Mouse (Mus musculus) embryo, embryonic 9.5 days (tissue): ENCODE data around the gene Klf1.

Experiments
- DNase-seq: peaks from one replicate; pipeline ENCODE4 v3.0.0-alpha.2; 2017; ENCODE audit errors: extremely low spot score

The Klf1 gene

DNA sequence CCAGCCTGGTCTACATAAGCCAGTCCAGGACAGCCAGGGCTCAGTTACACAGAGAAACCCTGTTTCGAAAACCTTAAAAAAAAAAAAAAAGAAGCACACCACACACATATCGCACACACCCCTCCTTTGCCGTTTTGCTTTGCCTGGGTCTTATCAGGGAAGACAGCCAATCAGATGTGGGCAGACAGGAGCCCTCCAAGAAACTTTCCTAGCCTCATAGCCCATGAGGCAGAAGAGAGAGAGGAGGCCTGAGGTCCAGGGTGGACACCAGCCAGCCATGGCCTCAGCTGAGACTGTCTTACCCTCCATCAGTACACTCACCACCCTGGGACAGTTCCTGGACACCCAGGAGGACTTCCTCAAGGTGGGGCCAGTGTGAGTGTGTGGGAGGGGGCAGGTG, at the start of gene Klf1:
TSS of gene Klf1 (plus strand) at position 177 of the 400 bp plus-strand sequence.
- no peak for DNase-seq

GRCm38 (mm10) chr8:84856434-84856833, 45.3 kb upstream of the Klf1 start:
- no peak for DNase-seq

GRCm38 (mm10) chr8:84856864-84857441, 44.8 kb upstream of the Klf1 start, which contains the start of gene Farsa:
Gene Farsa (plus strand): TSS chr8:84856989.
- peak; percentile 88 for DNase-seq

- peak; percentile 83 for DNase-seq
Measured at GRCm38 (mm10) chr8:84871376-84872308, 30.1 kb upstream of the Klf1 start, which contains the start of gene Syce2. Gene Syce2 (plus strand): TSS chr8:84872111.

DNA sequence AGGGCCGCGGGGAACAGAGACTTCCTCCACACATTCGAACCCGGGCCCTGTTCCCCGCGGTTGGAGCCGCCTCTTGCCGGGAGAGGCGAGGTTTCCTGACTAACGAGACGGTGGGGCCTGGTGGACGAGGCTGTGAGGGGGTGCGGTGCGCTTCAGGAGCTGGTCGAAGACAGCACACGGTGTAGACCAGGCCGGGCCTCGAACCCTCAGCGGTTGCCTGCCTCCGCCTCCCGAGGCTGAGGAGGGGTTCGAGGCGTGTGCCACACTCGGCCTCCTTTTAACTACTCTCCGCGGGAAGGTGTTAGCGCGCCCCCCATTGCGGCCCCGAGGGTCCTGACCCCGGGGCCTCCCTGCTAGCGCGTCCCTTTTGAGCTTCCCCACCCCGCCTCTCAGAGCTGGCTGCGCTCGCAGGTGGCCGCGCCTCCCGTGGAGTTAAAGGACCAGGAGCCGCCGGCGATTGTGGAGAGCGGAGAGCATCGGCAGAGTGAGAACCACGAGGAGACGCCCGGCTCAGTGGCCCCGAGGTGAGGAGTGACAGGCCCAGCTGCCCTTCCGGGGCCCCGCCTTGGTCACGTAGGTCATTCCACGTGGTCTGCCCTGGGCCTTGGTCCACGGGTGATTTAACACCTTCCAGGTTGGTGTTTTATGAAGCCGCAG, 29.3 kb upstream of the Klf1 start:
- DNase-seq: peak; percentile 49

- DNase-seq: no peak
Measured at GRCm38 (mm10) chr8:84873016-84873415, 28.7 kb upstream of the Klf1 start.

GRCm38 (mm10) chr8:84874339-84874738, 27.4 kb upstream of the Klf1 start:
- DNase-seq: no peak

- no peak for DNase-seq
Measured at GRCm38 (mm10) chr8:84877297-84878035, 24.3 kb upstream of the Klf1 start.

DNA sequence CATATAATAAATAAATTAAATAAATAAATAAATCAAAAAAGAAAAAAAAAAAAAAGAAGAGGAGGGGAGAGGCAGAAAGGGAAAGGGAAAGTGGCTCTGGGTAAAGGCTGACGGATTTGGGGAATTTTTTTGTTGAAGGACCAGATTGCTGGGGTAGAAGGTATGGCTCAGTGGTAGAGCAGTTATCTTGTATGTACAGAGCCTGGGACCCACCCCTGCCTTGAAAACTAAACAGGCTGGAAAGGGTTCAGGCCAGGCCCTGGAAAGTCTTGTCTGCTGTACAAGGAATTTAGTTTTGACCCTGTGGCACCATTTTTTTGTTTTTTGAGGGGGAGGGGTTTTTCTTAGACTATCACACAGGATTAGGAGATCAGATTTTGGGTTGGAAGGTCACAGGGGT, 22.8 kb upstream of the Klf1 start:
- no peak for DNase-seq

- DNase-seq: no peak
Measured at GRCm38 (mm10) chr8:84884728-84885127, 17.0 kb upstream of the Klf1 start.

DNA sequence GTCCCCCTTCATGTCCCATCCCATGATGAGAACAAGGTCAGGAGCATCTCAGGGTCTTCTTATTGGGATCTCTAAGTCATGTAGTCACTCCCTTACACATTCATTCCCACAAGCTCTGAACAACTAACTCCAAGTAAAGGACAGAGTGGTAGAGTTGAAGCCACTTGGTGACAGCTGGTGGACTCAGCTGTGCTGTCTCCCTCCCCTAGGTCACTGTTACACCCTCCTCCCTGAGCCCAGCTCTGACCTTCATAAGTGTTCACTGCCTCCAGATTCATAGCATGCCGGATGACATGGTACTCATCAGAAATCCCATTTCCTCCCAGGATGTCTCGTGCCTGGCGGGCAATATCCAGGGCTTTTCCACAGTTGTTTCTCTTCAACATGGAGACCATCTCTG, 13.4 kb upstream of the Klf1 start:
- no peak for DNase-seq

DNA sequence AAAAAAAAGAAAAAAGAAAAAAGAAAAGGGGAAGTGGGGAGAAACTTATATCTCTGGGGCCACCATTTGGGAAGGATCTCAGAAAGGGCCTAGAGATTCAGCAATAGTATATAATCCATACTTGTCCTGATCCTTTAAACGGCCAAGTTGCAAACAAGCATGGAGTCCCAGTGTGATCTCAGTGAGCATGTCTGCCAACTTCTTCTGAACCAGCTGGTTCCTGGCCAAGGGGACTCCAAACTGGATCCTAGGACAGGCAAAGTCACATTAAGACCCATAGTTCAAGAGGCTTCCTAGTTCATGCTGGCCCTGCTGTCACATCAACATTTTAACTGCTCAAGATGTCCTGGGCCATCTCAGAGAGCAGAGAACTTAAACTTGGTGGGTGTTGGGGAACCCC, 12.6 kb upstream of the Klf1 start:
- no peak for DNase-seq

DNA sequence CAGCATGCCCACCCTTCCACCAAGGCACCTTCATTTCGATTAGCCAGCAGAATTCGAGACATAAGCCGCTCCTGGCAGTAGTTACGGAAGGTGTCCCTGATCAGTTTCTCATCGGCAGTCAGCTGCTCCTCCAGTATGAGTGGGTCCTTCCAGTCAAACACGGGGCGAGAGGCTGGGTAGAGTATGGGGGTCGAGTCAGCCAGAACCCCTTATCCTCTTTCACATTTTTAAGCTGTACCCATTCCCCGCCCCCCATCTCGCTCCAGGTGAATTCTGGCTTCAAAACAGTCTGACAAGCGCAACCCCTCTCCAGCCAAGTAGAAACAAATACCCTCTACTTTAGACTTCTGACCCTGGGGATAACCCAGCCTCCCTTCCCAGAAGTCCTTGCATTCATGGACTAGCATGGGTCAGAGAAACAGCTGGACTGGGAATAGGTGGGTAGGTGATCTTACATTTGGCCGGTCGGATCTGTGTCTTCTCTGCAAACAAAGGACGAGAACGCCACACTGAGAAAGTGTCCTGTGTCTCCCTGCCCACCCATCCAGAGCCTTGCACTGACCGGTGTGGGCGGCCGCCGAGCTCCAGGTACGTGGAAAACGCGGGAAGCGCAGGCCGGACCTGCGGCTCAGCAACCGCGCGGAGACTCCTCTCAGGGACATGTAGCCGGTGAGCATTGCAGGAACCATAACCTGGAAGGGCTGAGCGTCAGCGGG, 8.6 kb upstream of the Klf1 start:
- DNase-seq: no peak

DNA sequence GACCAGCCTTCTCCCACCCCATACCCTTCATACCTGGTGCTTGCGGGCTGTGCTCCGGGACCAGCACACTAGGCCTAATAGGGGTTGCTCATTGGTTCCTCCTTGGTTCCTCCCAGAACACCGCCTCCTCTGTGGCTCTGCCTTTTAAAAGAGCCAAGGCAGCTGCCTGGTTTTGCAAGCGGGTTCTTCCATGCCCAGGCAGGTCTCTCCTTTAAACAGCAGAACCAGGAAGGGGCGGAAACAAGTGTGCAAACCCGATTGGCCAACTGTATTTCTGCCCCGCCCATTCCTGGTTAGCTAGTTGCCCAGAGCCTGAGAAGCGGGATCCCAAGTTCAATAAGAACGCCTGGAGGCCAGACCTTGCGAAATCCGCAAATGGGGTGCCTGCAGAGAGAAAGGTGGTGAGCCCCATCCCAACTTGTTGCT, 8.0 kb upstream of the Klf1 start, which contains the start of gene Gcdh:
TSS of gene Gcdh (minus strand) at position 213 of the 426 bp plus-strand sequence.
- peak; percentile 89 for DNase-seq

DNA sequence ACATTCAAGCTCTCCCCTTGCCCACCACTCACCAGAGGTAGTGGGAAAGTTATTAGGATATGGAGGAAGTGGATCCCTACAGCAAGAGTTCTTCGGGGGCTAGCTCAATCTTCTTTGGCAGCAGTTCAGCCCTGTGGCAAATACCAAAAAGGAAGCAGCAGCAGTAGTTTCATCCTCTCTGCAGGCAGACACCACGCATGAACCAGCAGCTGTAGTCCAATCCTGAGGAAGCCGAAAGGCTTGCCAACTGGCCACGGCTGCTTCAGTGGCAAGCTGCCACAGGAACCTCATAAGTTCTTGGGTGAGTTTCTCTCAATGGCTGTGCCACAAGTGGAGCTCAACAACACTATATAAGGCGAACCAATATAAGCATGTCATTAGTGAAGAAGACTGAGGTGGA, 5.8 kb upstream of the Klf1 start:
- DNase-seq: no peak

DNA sequence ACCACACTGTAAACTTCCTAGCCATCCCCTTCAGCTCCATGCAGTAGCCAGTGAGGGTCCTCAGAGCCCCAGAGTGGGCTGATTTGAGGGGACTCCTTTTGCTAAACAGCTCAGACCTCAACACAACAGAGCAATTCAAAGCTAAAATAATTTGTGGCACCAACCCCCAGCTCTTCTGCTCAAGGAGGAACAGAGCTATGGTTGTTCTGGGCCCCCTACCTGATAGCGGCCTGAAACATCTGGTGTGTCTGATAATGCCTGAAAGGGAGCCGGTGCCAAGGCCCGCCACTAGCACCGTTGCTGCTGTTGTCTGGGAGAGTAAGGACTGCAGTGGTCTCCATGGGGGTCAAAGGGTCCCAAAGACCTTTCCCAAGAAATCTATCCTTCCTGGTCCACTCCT, 657 bp upstream of the Klf1 start:
- DNase-seq: no peak

DNA sequence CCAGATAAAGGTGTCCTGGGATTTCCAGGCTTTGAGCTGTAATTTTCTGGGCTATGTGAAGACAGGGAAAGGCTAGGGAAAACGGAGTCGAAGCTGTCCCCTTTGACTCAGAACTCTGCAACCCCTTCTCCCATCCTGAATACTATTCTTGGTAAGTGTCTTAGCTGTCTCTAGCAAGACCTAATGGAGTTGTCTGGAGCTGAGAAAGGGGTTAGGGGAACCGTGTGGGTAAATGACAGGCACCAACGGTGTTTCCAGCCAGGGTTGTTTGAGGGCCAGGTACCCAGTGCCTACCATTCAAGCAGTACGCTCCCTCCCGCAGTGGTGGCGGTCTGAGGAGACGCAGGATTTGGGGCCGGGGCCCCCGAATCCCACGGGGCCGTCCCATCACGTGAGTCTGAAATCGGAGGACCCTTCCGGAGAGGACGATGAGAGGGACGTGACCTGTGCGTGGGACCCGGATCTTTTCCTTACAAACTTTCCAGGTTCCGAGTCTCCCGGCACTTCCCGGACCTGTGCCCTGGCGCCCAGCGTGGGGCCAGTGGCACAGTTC, 715 bp downstream of the Klf1 start:
- DNase-seq: no peak

DNA sequence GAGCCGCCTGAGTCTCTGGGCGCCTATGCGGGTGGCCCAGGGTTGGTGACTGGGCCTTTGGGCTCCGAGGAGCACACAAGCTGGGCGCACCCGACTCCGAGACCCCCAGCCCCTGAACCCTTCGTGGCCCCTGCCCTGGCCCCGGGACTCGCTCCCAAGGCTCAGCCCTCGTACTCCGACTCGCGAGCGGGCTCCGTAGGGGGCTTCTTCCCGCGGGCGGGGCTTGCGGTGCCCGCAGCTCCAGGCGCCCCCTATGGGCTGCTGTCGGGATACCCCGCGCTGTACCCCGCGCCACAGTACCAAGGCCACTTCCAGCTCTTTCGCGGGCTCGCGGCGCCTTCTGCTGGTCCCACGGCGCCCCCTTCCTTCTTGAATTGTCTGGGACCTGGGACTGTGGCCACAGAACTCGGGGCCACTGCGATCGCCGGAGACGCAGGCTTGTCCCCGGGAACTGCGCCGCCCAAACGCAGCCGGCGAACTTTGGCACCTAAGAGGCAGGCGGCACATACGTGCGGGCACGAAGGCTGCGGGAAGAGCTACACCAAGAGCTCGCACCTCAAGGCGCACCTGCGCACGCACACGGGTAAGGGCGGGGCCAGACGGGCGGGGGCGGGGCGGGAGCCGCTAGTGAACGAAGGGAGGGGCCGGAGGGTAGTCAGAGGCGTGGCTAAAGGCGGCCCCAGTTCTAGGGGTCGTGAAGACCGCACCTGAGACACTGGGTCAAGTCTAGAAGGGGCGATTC, 1.4 kb downstream of the Klf1 start:
- peak; percentile 89 for DNase-seq

DNA sequence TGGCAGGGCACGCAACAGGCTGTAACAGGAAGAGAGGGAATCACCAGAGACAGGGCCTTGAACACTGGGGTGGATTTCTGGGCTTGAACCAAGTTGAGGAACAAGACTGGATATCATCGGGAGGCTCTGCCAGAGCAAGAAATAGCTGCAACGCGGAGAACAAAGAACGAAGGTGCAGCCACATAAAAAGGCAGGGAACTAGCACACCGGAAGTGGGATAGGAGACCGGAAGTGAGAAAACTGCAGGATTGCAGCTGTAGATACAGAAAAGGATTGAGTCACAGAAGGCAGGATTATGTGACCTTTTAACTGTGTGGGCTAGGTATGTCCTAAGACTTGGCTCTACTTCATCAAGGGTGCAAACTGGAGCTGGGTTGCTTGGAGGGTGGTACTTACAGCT, 2.6 kb downstream of the Klf1 start:
- DNase-seq: no peak

GRCm38 (mm10) chr8:84907037-84907436, 5.3 kb downstream of the Klf1 start:
- DNase-seq: no peak
